Mouse (Mus musculus): ENCODE data around the gene Hps1.

The Hps1 gene

DNA sequence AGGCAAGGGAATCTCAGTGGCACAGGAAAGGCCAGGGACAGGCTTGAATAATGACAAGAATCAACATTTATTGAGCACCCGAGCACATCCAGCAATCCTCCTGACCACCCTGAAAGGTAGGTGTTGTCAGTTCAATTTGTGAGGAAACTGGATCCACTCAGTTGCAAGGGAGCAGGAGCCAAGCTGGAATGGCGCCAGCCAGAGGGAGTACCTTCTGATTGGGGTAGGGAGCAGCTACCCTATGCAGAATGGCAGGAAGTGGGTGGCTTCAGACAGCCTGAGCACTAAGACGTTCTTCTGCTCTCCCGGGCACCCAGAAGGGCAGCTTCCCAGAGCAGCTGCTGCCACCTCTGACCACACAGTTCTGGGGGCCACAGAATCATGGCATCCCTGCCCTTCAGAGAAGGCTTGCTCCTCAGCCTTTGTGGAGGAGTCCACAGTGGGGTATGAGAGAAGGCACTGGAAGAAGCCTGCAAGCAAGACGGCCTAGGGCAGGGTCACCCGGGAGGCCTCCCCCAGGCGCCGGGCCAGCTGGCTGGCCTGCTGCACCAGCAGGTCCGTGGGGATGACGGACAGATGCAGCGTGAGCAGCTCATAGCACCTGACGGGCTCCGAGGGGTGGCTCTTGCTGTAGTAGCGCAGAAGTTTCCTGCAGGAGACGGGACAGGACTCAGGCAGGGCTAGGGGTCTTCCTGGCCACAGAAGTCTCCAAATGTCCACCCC is 24.5 kb downstream of the Hps1 start:
- DNase-seq (ENCODE audit: low read depth, low spot score) = no peak

DNA sequence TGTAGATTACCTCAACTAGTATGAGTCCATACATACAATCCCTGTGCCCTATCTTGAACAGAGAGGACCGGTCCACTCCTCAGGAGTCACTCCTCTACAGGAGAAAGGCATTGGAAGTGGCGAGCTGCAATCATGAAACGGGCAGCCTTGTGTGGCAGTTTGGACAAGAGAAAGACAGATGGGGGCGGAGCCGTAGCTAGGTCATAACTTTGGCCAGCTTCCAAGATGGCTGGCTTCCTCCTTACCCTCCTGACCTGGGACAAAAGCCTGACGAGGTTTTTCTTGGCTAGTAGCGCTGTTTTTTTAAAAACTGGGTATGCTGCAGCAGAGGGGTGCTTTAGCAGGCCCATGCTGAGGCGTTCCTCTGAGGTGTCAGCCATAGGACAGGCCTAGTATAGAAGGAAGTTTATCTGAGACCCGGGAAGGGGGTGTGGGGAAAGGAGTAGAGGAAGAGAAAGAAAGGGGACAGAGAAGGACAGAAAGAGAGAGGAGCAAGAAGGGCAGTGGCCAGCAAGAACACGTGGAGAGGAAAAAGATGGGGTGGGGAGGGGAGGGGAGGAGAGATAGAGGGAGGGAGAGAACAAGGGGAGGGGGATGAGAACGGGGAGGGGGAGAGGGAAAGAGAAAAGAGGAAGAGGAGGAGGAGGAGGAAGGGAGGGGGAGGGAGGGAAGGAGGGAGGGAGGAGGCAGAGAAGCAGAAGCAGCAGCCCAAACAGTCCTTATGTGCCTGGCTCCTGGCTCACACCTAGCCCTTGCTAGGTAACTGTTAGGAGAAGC is 26.4 kb downstream of the Hps1 start:
- no peak for DNase-seq (ENCODE audit: low read depth, low spot score)

GRCm38 (mm10) chr19:42752363-42752931 is 27.3 kb downstream of the Hps1 start, which contains the start of gene Pyroxd2:
Pyroxd2 (minus strand) TSS chr19:42752775.
- DNase-seq (ENCODE audit: low read depth, low spot score) = peak; percentile 19

- no peak for DNase-seq (ENCODE audit: low read depth, low spot score)
Measured at GRCm38 (mm10) chr19:42750196-42750595, 29.6 kb downstream of the Hps1 start.

- DNase-seq (ENCODE audit: low read depth, low spot score) = no peak
Measured at GRCm38 (mm10) chr19:42746702-42747101, 33.1 kb downstream of the Hps1 start.

DNA sequence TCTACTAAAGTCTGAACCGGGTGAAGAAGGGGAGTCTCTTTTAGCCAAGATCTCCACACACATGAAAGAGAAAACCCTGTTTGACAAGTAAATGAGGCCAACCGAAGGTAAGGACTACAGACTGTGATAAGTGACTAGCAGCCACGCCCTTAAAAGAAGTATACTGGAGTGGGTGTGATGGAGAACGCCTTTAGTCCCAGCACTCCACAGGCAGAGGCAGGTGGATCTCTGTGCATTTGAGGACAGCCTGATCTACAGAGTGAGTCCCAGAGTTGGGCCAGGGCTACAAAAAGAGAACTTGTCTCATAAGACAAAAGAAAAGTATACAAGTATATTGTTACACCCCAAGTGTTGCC is 33.9 kb downstream of the Hps1 start:
- DNase-seq (ENCODE audit: low read depth, low spot score) = no peak

GRCm38 (mm10) chr19:42745084-42745868 is 34.5 kb downstream of the Hps1 start:
- no peak for DNase-seq (ENCODE audit: low read depth, low spot score)

DNA sequence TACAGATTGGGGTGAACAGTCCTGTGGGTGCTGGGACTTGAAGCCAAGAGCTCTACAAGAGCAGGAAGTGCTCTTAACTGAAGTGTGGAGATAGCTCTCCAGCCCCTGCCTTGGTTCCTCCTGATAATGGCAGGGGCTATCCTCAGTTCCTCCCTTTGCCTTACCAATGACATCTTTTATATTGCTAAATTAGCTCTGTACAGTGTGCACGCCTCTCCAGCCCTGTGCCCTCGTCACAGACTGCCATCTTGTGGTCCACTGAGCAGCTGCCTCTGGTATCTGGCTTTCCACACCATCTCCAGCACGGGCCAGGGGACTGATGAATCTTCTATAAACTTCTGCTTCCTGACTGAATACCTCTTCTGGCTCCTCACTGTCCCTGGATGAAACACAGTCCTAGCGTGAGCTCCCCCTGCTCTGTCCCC is 35.6 kb downstream of the Hps1 start:
- peak; percentile 35 for DNase-seq (ENCODE audit: low read depth, low spot score)

DNA sequence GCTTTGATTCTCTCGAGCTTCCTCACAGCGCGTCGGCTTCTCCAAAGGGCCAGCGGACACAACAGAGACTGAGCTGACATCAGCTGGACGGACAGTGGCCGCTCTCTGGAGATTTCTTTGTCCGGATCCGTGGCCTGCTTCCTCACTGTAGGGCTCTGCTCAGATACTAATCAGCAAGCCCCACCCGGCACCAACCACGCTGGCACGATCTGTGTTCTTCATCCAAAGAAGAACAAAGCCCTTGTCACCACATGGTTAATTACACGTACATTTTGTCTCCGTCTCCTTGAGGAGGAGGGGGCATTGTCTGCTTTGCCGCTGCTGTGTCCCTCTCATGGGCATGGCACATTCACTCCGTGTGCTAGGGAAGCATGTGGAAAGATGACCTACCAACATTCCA is 36.5 kb downstream of the Hps1 start:
- DNase-seq (ENCODE audit: low read depth, low spot score) = no peak

- DNase-seq (ENCODE audit: low read depth, low spot score) = no peak
Measured at GRCm38 (mm10) chr19:42741884-42742283, 37.9 kb downstream of the Hps1 start.

DNA sequence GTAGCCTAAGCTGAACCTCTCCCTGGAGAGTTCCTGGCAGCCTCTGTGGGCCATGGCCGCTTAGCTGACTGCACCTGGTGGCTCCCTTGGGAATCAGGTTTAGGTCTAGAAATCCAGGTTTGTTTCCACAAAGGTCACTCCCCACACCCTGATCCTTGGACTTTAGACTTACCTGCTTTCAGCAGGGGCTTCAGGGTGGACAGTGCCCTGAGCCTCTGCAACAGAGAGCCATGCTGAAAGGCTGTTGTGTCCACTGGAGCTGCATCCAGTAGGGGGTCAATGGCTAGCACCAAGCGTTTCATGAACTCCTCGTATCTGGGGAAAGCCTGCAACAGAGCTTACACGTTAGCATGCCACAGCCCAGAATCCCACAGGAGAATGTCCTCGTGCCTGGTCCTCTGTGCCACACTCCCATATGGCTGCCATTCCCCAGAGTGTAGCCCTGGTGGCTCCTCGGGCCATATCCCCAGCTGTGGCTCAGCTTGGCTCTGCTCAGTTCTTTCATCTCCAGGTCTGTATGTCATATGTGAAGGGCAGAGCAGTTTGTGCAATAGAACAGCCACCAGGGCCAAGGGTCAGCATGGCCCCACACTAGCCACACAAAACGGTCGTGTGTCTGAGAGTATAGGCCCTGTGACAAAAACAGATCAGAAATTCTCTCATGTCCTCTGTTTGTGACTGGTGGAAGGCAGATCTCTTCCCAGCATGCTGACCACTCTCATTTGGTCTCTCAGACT is 39.4 kb downstream of the Hps1 start:
- no peak for DNase-seq (ENCODE audit: low read depth, low spot score)

- DNase-seq (ENCODE audit: low read depth, low spot score) = no peak
Measured at GRCm38 (mm10) chr19:42739734-42740133, 40.0 kb downstream of the Hps1 start.

- peak; percentile 20 for DNase-seq (ENCODE audit: low read depth, low spot score)
Measured at GRCm38 (mm10) chr19:42737753-42738152, 42.0 kb downstream of the Hps1 start.

DNA sequence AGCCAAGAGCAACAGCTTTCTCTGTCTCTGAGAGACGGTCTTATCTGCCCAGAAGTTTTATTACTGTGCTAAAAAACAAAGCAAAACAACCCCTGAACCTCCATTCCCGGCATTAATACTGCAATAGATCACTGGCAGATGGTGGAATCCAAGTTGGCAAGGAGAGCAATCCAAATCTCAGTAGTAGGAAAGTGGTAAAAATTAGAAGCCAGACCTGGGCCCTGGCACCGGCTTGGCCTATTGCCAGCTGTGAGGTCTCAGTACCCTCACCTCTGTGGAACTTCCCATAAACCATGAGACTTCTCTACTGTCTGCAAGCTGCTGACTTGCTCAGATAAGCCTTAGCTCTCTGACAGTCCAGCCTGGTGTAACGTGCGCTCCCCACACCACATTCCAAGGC is 44.8 kb downstream of the Hps1 start:
- DNase-seq (ENCODE audit: low read depth, low spot score) = no peak

DNA sequence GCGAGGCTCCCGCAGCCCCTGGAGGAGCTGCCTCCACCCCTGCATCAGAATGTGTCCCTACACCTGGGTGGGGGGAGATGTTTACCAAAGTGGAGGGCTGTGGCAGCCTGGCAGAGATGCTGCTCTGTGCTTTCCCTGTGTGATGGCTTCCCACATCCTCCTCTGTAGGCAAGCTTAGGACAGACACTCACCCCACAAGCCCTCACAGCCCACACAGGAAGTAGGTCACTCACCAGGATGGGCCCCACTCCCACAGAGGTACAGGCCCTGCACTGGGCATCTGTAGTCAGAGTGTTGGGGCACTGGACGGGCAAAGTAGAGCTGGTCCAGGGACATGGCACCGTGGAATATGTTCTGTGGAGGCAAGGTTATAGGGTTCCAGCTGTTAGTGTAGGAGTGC is 52.4 kb downstream of the Hps1 start:
- no peak for DNase-seq (ENCODE audit: low read depth, low spot score)

- no peak for DNase-seq (ENCODE audit: low read depth, low spot score)
Measured at GRCm38 (mm10) chr19:42726766-42727165, 53.0 kb downstream of the Hps1 start.

- DNase-seq (ENCODE audit: low read depth, low spot score) = no peak
Measured at GRCm38 (mm10) chr19:42725973-42726350, 53.8 kb downstream of the Hps1 start.

DNA sequence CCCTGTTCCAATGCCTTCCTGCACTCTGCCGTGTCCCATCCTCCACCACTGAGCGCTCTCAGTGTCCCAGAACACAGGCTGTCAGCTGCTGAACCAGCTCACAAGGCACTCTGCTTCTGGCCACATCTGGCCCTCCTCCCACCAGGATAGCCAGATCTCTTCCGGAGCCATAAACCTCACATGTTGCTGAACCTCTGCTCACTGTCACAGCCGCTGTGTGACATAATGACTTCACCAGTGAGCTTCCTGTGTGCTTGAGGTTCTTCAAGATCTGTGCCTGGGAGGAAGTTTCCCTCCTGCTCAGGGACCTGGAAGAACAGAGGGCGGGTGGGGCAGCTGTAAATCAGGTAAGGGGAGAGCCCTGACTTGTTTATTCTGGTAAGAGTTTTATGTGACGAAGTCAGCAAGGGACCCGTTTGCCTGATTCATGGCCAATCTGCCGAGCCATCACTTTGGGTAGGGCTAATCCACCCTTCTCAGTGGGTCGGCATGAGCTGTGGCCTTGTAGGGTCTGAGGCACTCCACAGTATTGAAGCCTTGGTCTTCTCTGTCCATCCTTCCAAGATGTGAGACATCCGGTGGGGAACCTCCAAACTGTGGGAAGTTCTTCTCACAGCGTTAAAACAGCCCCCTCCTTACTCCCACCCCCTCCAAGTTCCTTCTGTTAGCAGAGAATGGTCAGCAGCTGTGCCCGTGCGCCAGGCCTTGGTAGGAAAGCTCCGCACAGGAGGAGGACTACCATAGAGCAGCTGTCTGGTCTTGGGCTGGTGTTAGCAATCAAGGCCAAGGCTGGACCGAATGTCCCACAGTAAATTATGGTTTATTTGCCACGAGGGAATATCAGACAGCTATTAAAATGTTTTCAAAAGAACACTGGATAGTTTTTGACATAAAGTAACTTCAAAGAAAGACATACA is 54.5 kb downstream of the Hps1 start:
- no peak for DNase-seq (ENCODE audit: low read depth, low spot score)

- no peak for DNase-seq (ENCODE audit: low read depth, low spot score)
Measured at GRCm38 (mm10) chr19:42723302-42723701, 56.5 kb downstream of the Hps1 start.

DNA sequence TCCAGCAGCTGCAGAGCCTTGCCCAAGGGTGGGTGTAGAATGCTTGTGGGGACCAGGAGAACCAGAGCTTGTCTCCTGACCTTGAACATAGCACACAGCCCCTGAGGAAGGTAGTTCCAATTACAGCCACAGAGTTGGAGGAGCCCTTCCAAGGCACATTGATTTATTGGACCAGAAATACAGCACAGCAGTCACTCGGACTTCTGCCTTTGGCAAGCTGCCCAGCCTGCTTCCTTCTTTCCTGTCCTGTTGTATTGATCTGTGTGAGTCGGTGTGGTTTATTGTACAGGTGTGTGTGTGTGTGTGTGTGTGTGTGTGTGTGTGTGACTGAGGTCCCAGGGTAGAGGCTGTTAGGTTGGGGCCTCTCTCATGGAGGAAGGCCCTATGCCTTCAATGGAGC is 57.3 kb downstream of the Hps1 start:
- DNase-seq (ENCODE audit: low read depth, low spot score) = no peak
